Mouse (Mus musculus): ENCODE measurements around the gene Ptov1.

Gene Ptov1

GRCm38 (mm10) chr7:44814423-44814822 lies 55.2 kb downstream of the Ptov1 start:
- no peak for DNase-seq (ENCODE audit: low spot score)

GRCm38 (mm10) chr7:44813985-44814384 lies 55.6 kb downstream of the Ptov1 start:
- DNase-seq (ENCODE audit: low spot score): no peak

Measured in ovary, postnatal 36 days (tissue).